ENCODE assay signal across 8 mouse cellular contexts in genomic region chr6:85302326-85303055, GRCm38 (mm10). TPM values are rescaled to one million over a fixed set of nuclear protein-coding genes. Genes with fewer than 3 reads are reported as not detected.
A peak's percentile ranks its signal among the peaks of the same experiment; 100 is the strongest.
DNase-seq lines count a peak whose midpoint lies in the region; ATAC-seq and TF ChIP-seq lines count a peak whose summit lies in the region.

No protein-coding gene starts in this region.

- no peak overlapping the region for H3K4me2 ChIP-seq in midbrain, embryonic 11.5 days
- H3K4me2 ChIP-seq in heart, postnatal 0 days (ENCODE audit: low read depth, low read length), result no peak overlapping the region

- H3K9ac ChIP-seq in midbrain, embryonic 11.5 days (ENCODE audit: low read length), result no peak overlapping the region
- H3K9ac ChIP-seq in heart, postnatal 0 days (replicated peaks; ENCODE audit: low read depth, low read length), result no peak overlapping the region

- H3K27ac ChIP-seq in midbrain, embryonic 11.5 days (ENCODE audit: low read depth, low read length), result no peak overlapping the region
- H3K27ac ChIP-seq in midbrain, embryonic 10.5 days (replicated peaks), result no peak overlapping the region
- H3K27ac ChIP-seq in embryonic fibroblast, embryonic 13.5 days (ENCODE audit: insufficient read depth, low read length), result peak overlapping the region; percentile 65
- H3K27ac ChIP-seq in heart, postnatal 0 days (ENCODE audit: low read depth), result peak overlapping the region; percentile 69
- peak overlapping the region; percentile 85 for H3K27ac ChIP-seq in layer of hippocampus, adult 2 months

- H3K4me1 ChIP-seq in midbrain, embryonic 11.5 days (ENCODE audit: control insufficient read depth, insufficient read depth, low read length), result no peaks in the 10 kb centered on the region
- H3K4me1 ChIP-seq in midbrain, embryonic 10.5 days, result peaks cover 7% of the 10 kb centered on the region; the same call in 1 of the 2 replicates
- no peaks in the 10 kb centered on the region for H3K4me1 ChIP-seq in embryonic fibroblast, embryonic 13.5 days (ENCODE audit: control insufficient read depth, insufficient read depth, low read length)
- H3K4me1 ChIP-seq in heart, postnatal 0 days (ENCODE audit: control insufficient read depth, insufficient read depth), result peaks cover 8% of the 10 kb centered on the region; the same call in 1 of the 2 replicates

- TF ChIP-seq CTCF in embryonic fibroblast, embryonic 13.5 days (IDR thresholded peaks at IDR 0.05; ENCODE audit: borderline replicate concordance, insufficient read depth, low read length), result no peak
- no peak for TF ChIP-seq CTCF in heart, postnatal 0 days (IDR thresholded peaks at IDR 0.05; ENCODE audit: low read depth)
- no peak for TF ChIP-seq CTCF in layer of hippocampus, adult 2 months (conservative IDR thresholded peaks at IDR 0.05)

- ATAC-seq in midbrain, embryonic 11.5 days (ENCODE audit: low FRiP score), result no peak
- ATAC-seq in heart, postnatal 0 days (ENCODE audit: insufficient read depth, low read depth), result no peak; the same call in 1 of the 2 replicates
- ATAC-seq in megakaryocyte progenitor cell, adult 5-6 weeks (replicated peaks; ENCODE audit: poor library complexity), result 0 out of 2 replicates have a peak, but pooled peaks have one; percentile 34

- no peak for TF ChIP-seq POLR2A in embryonic fibroblast, embryonic 13.5 days (IDR thresholded peaks at IDR 0.05; ENCODE audit: low read depth, low read length)

- H3K9me3 ChIP-seq in midbrain, embryonic 11.5 days (ENCODE audit: control insufficient read depth, low read length), result no peaks in the 10 kb centered on the region
- no peaks in the 10 kb centered on the region for H3K9me3 ChIP-seq in midbrain, embryonic 10.5 days (replicated peaks)
- H3K9me3 ChIP-seq in heart, postnatal 0 days (replicated peaks; ENCODE audit: control insufficient read depth, low read length), result 0 out of 2 replicates have a peak, but pooled peaks cover 4% of the 10 kb centered on the region

- no peaks in the 10 kb centered on the region for H3K36me3 ChIP-seq in midbrain, embryonic 11.5 days (ENCODE audit: control insufficient read depth, insufficient read depth, low read length)
- 0 out of 2 replicates have a peak, but pooled peaks cover 2% of the 10 kb centered on the region for H3K36me3 ChIP-seq in midbrain, embryonic 10.5 days
- no peaks in the 10 kb centered on the region for H3K36me3 ChIP-seq in heart, postnatal 0 days (replicated peaks; ENCODE audit: control insufficient read depth, insufficient read depth, low read length)

- 74% methylated on average over 3 of the region's 3 CpGs for WGBS in midbrain, embryonic 11.5 days
- WGBS in midbrain, embryonic 10.5 days, result 79% methylated on average over 3 of the region's 3 CpGs
- 60% methylated on average over 3 of the region's 3 CpGs for WGBS in heart, postnatal 0 days

- TF ChIP-seq EP300 in heart, postnatal 0 days (IDR thresholded peaks at IDR 0.05; ENCODE audit: low read depth), result no peak

- no peaks in the 10 kb centered on the region for H3K27me3 ChIP-seq in midbrain, embryonic 11.5 days (ENCODE audit: control insufficient read depth, insufficient read depth, low read length)
- H3K27me3 ChIP-seq in midbrain, embryonic 10.5 days (ENCODE audit: low read depth, poor library complexity, severe bottlenecking), result no peaks in the 10 kb centered on the region
- H3K27me3 ChIP-seq in heart, postnatal 0 days (ENCODE audit: control insufficient read depth, insufficient read depth, low read length), result no peaks in the 10 kb centered on the region

- H3K4me3 ChIP-seq in midbrain, embryonic 11.5 days (ENCODE audit: low read depth, low read length), result no peak overlapping the region
- no peak overlapping the region for H3K4me3 ChIP-seq in midbrain, embryonic 10.5 days
- no peak overlapping the region for H3K4me3 ChIP-seq in embryonic fibroblast, embryonic 13.5 days (ENCODE audit: insufficient read depth, low read length)
- no peak overlapping the region for H3K4me3 ChIP-seq in heart, postnatal 0 days (ENCODE audit: low read depth, low read length)
- no peak overlapping the region for H3K4me3 ChIP-seq in layer of hippocampus, adult 2 months

- peak; percentile 69 for DNase-seq in midbrain, embryonic 11.5 days (ENCODE audit: low spot score, missing footprints)
- no peak for DNase-seq in midbrain, embryonic 10.5 days (ENCODE audit: low spot score)
- peak; percentile 15 for DNase-seq in heart, postnatal 0 days (ENCODE audit: low spot score)
- DNase-seq in layer of hippocampus, adult 2 months (ENCODE audit: low spot score in 2 of 2), result peak; percentile 65 to 80
- no peak for DNase-seq in spleen, adult 12 weeks (ENCODE audit: low spot score)
- no peak for DNase-seq in embryo, embryonic 11 days

RNA-seq across cellular contexts. Expression of gene Sfxn5, which starts 30.7 kb away (rescaled TPM):
- polyA plus RNA-seq in midbrain, embryonic 11.5 days (2014; fragmentation: Nextera tagmentation; extraction: Ambion mirVana), result 5.7 and 6.2 TPM in 2 replicates
- polyA plus RNA-seq in midbrain, embryonic 10.5 days (2016; fragmentation: Nextera tagmentation; extraction: Ambion mirVana), result 8.7 and 10.5 TPM in 2 replicates
- 8.2 and 9.7 TPM in 2 replicates for polyA plus RNA-seq in embryonic fibroblast, embryonic 13.5 days (2011; ENCODE audit: insufficient read length, low read depth, missing spikeins)
- 4.8 and 9.5 TPM in 2 replicates for total RNA-seq in heart, postnatal 0 days (2014; rRNA removed; ENCODE audit: low replicate concordance)
- 2.2 and 2.7 TPM in 2 replicates for polyA plus RNA-seq in heart, postnatal 0 days (2015; fragmentation: Nextera tagmentation; extraction: Ambion mirVana)
- total RNA-seq in layer of hippocampus, adult 2 months (2021), result 100 to 1,000 TPM; 167 to 175 TPM
- total RNA-seq in megakaryocyte progenitor cell, adult 5-6 weeks (2015), result 1.1 and 2.7 TPM in 2 replicates
- total RNA-seq in megakaryocyte progenitor cell, adult 5-6 weeks (2017), result 1.7 and 2.3 TPM in 2 replicates

Comparison
In these comparisons a context has a peak if more than half of its experiments do, and no peak if none do; other contexts are left out.
1. DNase-seq: peak in midbrain, embryonic 11.5 days (single experiment), heart, postnatal 0 days (single experiment) and layer of hippocampus, adult 2 months (2 of 2); none in midbrain, embryonic 10.5 days (single experiment), spleen, adult 12 weeks (single experiment) and embryo, embryonic 11 days (single experiment).
2. H3K27ac ChIP-seq: peak in embryonic fibroblast, embryonic 13.5 days (single experiment), heart, postnatal 0 days (single experiment) and layer of hippocampus, adult 2 months (single experiment); none in midbrain, embryonic 11.5 days (single experiment) and midbrain, embryonic 10.5 days (single experiment).